Mouse (Mus musculus) C2C12 (cell line): ENCODE data around the gene Gm13697. TPM values are rescaled to one million over a fixed set of nuclear protein-coding genes. Genes with fewer than 3 reads are reported as not detected.

Source experiments
- H3K27me3 ChIP-seq: one replicate; pipeline ENCODE4 v1.6.1; 2011; ENCODE audit not compliant: control insufficient read depth, insufficient read depth, insufficient read length
- H3K36me3 ChIP-seq: one replicate; pipeline ENCODE4 v1.6.1; 2011; ENCODE audit not compliant: control insufficient read depth, insufficient read depth
- H3K4me3 ChIP-seq: one replicate; pipeline ENCODE4 v1.5.1; 2011; ENCODE audit warnings: mild to moderate bottlenecking, control low read depth; ENCODE audit not compliant: poor library complexity, insufficient read depth, severe bottlenecking
- H3K79me2 ChIP-seq: one replicate; pipeline ENCODE4 v1.6.1; 2011; ENCODE audit not compliant: control insufficient read depth, insufficient read depth
- H3K79me3 ChIP-seq: one replicate; pipeline ENCODE4 v1.6.1; 2011; ENCODE audit warnings: low read depth, control low read depth
- H3ac ChIP-seq: one replicate; pipeline ENCODE3; 2011; ENCODE audit warnings: low read depth; ENCODE audit not compliant: control insufficient read depth, insufficient read length
- CEBPB ChIP-seq: IDR thresholded peaks from one replicate; pipeline ENCODE4 v1.6.1; 2011; ENCODE audit warnings: low read depth, mild to moderate bottlenecking, control low read depth, moderate library complexity
- CTCF ChIP-seq: IDR thresholded peaks from one replicate; pipeline ENCODE4 v1.5.1; 2011; ENCODE audit not compliant: control insufficient read depth, insufficient read depth, insufficient read length
- FOSL1 ChIP-seq: IDR thresholded peaks from one replicate; pipeline ENCODE4 v1.8.0; 2011; ENCODE audit warnings: mild to moderate bottlenecking, low read length; ENCODE audit not compliant: poor library complexity, insufficient read depth, severe bottlenecking
- MAX ChIP-seq: IDR thresholded peaks from one replicate; pipeline ENCODE4 v1.6.1; 2011; ENCODE audit warnings: mild to moderate bottlenecking, control low read depth
- MYOD1 ChIP-seq: IDR thresholded peaks from one replicate; pipeline ENCODE4 v1.6.1; 2011; ENCODE audit warnings: low read depth; ENCODE audit not compliant: control insufficient read depth, insufficient read length
- MYOG ChIP-seq: IDR thresholded peaks from one replicate; pipeline ENCODE4 v1.6.1; 2011; ENCODE audit not compliant: control insufficient read depth, insufficient read length; ENCODE audit errors: extremely low read depth
- USF1 ChIP-seq: IDR thresholded peaks from one replicate; pipeline ENCODE4 v1.6.1; 2011; ENCODE audit warnings: low read depth, mild to moderate bottlenecking, control low read depth, moderate library complexity
- polyA plus RNA-seq: library from polyadenylated mRNA; unstranded; fragments of >200 nt; fragmentation: generic; extraction: Trizol; gene quantifications from one replicate; pipeline ENCODE4 v1.2.1, GENCODE M21; 2012; ENCODE audit warnings: missing spikeins

Gene Gm13697
- polyA plus RNA-seq, 1 experiment: not detected

DNA sequence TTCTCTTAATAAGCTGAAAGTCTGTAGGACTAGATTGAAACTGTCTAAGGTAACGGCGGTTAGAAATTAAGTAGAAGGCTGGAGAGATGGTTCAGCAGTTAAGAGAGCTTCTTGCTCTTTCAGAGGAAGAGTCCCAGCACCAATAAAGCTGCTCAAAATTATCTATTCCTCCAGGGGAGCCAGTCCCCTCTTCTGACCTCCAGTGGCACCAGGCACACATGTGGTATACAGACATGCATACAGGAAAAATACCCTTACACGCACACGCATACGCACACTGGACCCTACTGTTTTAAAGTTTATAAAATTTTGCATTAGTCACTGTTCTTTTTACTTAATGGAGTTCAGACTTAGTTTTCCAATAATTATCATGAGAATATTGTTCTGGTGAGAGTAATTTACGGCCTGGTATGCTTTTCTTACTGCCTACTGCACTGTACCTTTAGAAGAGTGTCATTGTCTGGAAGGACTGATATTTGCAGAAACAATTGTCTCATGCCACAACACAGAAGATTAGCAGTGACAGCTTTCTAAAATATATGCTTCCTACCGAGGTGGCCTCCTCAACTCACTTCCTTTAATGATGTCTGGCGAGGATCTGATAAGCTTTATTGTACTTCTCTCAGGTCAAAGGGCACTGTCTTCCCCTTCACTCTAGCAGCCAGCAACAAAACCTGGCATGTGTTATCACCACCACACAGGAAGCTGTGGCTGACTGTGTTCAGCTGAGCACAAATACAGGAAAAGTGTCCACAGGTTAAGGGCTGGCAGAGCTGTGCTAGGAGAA, 35.2 kb downstream of the Gm13697 start:
- Histone ChIP-seq H3K79me2 (no peaks in the 10 kb centered on the region), H3ac (no peak overlapping the region), H3K79me3 (no peaks in the 10 kb centered on the region), H3K27me3 (no peaks in the 10 kb centered on the region), H3K4me3 (no peak overlapping the region), H3K36me3 (no peaks in the 10 kb centered on the region)
- TF ChIP-seq MYOD1 (no peak), USF1 (no peak)

DNA sequence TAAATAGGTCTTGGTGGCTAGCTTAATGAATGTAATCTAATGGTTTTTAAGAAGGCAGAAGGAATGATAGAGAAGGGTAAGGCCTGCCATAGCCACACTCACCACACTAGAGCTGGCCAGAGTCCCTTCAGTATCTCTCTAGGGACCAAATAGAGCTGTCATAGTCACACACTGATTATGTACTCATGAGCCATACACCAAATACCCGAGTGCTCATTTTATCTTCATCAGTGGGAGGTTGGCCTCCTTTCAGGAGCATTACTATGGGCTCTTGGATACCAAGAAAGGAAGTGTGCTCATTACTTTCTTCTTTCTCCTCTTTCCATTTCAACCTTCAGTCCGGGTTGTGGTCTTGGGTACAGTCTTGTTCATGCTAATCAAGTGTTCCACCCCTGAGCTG, 37.4 kb downstream of the Gm13697 start:
- Histone ChIP-seq H3ac (no peak overlapping the region), H3K4me3 (no peak overlapping the region), H3K79me3 (no peaks in the 10 kb centered on the region), H3K27me3 (no peaks in the 10 kb centered on the region), H3K79me2 (no peaks in the 10 kb centered on the region), H3K36me3 (no peaks in the 10 kb centered on the region)
- TF ChIP-seq MYOD1 (no peak), USF1 (no peak), CEBPB (no peak), MYOG (no peak), CTCF (no peak), FOSL1 (no peak), MAX (no peak)

DNA sequence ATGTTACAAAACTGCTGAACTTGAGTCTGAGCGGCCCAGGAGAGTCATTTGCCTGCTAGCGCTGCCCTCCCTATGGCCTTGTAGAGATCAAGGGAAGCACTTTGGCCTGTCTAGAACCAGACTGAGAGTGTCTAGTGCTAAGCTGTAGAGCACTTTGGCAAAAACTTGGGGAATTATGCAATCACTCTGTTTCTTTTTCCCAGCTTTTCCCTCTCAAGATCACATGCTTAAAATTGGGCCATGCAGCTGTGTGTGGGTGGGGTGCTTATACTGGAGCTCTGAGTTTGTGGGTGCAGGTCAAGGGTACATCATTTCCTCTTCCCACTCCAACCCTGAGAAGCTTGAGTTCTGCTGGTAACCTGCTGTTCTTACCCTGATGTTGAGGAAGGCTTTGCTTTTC, 38.4 kb downstream of the Gm13697 start:
- Histone ChIP-seq H3K36me3 (no peaks in the 10 kb centered on the region), H3K79me2 (no peaks in the 10 kb centered on the region), H3K79me3 (no peaks in the 10 kb centered on the region), H3ac (no peak overlapping the region), H3K27me3 (no peaks in the 10 kb centered on the region), H3K4me3 (no peak overlapping the region)
- TF ChIP-seq USF1: no peak
- TF ChIP-seq CTCF: no peak
- TF ChIP-seq MYOD1: no peak
- no peak for TF ChIP-seq MAX
- TF ChIP-seq FOSL1: no peak
- TF ChIP-seq MYOG: no peak
- TF ChIP-seq CEBPB: no peak

DNA sequence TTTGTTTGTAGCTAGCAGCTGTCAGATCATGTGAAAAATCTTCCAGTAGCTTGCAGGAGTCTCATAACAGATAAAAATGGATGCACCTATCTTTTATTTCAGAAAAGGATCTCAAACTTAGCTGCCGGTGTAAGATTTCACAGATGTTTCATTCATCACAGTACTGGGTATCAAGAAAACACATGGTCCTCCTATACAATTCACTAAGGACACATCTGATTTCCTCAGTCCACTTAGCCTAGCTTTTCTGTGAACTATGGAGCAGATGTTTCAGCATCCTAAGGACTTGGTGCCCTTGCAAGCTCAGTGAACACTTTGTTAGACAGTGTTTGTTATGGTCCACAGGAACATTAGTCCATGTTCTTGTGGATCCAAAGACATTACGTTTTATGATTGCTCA, 38.8 kb downstream of the Gm13697 start:
- Histone ChIP-seq H3K36me3 (no peaks in the 10 kb centered on the region), H3K79me2 (no peaks in the 10 kb centered on the region), H3ac (no peak overlapping the region), H3K79me3 (no peaks in the 10 kb centered on the region), H3K4me3 (no peak overlapping the region), H3K27me3 (no peaks in the 10 kb centered on the region)
- TF ChIP-seq CTCF (no peak), MYOG (no peak), FOSL1 (no peak), MYOD1 (no peak), MAX (no peak), CEBPB (no peak)

DNA sequence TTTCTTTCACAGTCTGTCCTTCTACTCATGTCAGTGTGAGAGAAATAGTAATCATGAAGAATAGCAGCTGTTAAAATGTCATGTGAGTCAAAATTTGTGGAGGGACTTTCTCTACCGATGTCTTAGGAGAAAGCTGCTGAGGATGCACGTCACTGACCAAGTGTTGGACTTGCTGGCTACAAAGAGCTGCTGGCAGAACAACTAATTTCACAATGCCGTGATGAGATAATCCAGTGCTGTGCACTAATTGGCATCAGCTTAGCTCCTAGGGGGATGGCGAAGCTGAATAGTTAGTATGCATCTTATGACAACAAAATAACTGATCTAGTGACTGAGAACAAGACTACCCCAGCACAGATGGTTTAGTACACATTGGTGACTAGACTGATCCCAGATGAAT, 40.7 kb downstream of the Gm13697 start:
- TF ChIP-seq USF1 (no peak), MYOG (no peak), MAX (no peak), MYOD1 (no peak), CTCF (no peak)
- no peaks in the 10 kb centered on the region for H3K79me3 ChIP-seq
- H3K27me3 ChIP-seq: no peaks in the 10 kb centered on the region
- H3ac ChIP-seq: no peak overlapping the region
- H3K4me3 ChIP-seq: no peak overlapping the region
- H3K36me3 ChIP-seq: no peaks in the 10 kb centered on the region
- no peaks in the 10 kb centered on the region for H3K79me2 ChIP-seq

DNA sequence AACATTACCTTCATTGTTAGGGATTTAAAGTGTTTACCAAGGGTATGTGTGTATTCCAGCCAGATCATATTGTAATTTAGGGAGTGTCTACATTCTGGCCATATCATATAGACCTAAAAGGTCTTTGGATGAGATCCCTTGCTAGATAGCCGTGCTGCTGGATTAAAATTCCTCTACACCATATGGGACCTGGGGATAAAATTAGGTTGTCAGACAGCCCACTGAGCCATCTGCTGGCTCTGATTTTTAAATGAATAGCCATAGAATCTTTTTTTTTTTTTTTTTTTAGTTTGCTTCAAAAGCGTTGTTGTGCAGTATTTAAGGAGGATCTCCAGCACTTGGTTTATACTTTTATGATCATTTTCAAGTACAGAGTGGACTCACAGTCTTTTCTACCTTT, 48.0 kb downstream of the Gm13697 start:
- Histone ChIP-seq H3ac (no peak overlapping the region), H3K4me3 (no peak overlapping the region), H3K36me3 (no peaks in the 10 kb centered on the region), H3K79me2 (no peaks in the 10 kb centered on the region), H3K27me3 (no peaks in the 10 kb centered on the region), H3K79me3 (no peaks in the 10 kb centered on the region)
- TF ChIP-seq USF1 (no peak), CTCF (no peak), MYOG (no peak), MAX (no peak), CEBPB (no peak), FOSL1 (no peak), MYOD1 (no peak)
